Mouse (Mus musculus): Measurements from ENCODE around the gene Ank2. TPM values are rescaled to one million over a fixed set of nuclear protein-coding genes. Genes with fewer than 3 reads are reported as not detected.

Ank2 gene
- 0.12 TPM in 1 of 2 replicates, not detected in the other for total RNA-seq (2017)

DNA sequence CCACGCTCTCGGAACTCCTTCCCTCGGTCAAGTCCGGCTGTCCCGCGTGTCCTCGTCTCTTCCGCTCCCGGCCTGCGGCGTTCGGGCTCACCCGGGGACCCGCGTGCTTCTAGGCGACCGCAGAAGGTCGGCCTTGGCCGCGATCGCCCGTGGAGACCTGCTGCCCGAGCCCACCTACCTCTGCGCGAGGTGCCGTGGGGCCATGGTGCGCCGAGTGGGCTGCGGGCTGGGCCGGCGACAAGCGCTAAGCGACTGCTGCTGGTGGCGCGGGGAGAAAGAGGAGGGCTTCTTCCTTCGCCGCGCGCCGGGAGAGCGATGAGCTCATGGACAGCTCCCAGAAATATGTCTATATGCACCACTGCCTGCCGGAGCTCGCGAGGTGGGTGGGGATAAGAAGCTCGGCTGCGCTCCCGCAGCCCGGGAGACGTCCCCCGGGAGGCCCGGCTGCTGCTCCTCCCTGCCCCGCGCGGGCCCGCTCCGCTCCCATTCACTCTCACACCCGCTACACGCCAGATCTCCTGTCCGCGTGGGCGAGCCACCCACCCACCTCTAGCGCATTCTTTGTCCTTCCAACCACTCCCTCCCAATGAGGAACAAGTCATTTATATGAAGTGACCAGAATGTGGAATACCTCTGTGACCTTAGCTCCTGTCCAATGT lies at the start of gene Ank2:
TSS of gene Ank2 (minus strand) at position 609 of the 659 bp plus-strand sequence.
- no peak for ATAC-seq (ENCODE audit: extremely low read depth, insufficient number of reproducible peaks, low FRiP score, poor library complexity, severe bottlenecking)

DNA sequence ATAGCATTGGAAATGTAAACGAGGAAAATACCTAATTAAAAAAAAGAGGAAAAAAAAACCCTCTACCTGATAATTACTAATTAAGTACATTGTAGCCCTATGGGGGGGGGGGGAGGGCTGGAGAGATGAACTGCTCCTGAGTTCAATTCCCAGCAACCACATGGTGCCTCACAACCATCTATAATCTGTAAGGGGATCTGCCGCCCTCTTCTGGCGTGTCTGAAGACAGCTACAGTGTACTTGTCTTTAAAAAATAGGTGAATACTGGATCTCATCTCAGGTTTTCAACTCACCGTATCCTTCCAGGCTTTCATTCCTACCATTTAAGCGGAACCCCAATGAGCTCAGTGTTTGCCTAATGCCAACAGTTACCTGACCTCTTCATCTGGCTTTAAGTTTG lies 48.7 kb upstream of the Ank2 start:
- ATAC-seq (ENCODE audit: extremely low read depth, insufficient number of reproducible peaks, low FRiP score, poor library complexity, severe bottlenecking): no peak

DNA sequence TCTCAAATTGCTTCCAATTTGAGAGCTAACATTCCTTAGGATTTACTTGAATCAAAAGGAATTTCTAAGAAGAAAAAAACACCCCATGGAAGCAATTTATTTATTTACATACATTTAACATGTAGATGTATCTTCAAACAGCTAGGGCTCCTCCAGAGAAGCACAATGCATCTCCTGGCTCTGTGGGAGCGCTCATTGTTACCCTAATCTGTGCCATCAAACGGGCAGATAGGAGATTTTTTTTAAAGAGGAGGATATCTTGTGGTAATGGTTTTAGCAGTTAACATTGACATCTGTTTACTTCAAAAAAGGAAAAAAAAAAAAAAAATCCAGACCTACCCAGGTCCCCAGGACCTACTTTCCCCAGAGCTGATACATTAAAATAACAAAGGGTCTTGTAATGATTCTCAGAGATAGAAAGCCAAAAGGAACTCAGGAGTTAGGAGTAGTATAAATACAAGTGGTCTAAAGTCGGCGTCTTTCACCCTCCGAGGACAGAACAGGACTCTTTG lies 45.5 kb upstream of the Ank2 start:
- ATAC-seq (ENCODE audit: extremely low read depth, insufficient number of reproducible peaks, low FRiP score, poor library complexity, severe bottlenecking): no peak

DNA sequence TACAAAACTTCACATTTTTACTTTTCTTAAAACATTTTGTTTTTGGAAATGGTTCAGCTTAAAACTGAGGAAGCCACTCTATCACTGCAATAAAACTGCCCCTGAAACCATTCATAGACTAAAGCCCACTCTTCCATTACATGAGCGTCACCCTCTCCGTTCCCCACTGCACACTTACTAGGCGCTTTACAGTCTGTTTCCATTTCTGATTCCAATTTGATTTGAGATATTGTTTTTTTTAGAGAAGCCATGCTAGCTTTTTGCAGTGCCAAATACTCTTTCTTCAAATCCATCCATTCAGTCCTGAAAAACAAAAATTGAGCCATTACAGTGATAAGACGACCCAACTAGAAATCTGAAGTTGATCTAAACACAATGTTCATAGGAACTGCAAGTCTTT lies 44.8 kb upstream of the Ank2 start:
- ATAC-seq (ENCODE audit: extremely low read depth, insufficient number of reproducible peaks, low FRiP score, poor library complexity, severe bottlenecking): no peak

DNA sequence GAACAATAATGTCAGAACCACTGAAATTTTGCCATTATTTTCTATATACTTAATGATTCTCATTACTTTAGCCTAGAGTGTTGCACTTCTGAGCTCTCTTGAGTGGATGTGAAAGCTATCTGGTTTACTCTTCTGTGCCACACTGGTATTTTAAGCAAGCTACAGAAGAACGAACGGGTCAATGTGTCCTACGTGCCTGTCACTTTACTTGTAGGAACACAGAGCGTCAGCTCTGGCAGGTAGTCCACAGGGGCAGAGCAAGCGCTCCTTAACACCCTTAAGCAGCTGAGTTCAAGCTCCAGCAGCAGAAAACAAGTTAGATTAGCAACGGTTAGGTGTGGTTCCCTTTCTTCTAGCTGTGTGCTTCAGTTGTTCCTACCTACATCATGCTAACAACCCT lies 40.0 kb upstream of the Ank2 start:
- ATAC-seq (ENCODE audit: extremely low read depth, insufficient number of reproducible peaks, low FRiP score, poor library complexity, severe bottlenecking): no peak

DNA sequence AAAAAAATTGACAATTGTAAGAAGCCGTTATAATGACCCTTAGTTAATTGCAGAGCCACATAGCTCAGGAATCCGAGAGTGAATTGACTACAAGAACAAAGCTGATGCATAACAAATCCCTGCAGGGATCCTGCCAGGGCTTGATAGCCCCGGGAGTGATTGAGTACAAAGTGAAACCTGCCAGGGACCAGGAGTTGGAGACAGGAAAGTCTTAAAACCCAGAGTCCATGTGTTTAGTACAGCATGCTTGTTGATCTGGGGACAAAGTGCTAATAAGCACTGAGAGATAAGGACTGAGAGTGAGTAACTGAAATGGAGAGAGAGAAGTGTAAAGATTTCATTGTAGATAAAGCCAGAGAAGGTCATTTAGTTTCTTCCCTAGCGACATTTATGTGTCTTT lies 31.1 kb upstream of the Ank2 start:
- ATAC-seq (ENCODE audit: extremely low read depth, insufficient number of reproducible peaks, low FRiP score, poor library complexity, severe bottlenecking): no peak

DNA sequence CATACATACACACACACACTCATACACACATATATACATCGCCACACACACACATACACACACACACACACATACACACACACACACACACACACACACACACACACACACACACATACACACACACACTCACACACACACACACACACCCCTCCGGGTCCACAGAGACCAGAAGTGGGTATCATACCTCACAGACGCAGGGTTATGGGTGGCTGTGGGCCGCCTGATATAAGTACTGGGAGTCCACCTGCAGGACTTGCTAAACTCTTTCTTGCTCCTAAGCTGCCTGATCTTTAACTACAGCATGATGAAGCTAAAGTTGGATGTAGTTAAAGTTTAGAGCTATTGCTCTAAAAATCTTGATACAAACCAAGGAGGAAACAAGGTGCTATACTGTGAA lies 30.7 kb upstream of the Ank2 start:
- ATAC-seq (ENCODE audit: extremely low read depth, insufficient number of reproducible peaks, low FRiP score, poor library complexity, severe bottlenecking): no peak

DNA sequence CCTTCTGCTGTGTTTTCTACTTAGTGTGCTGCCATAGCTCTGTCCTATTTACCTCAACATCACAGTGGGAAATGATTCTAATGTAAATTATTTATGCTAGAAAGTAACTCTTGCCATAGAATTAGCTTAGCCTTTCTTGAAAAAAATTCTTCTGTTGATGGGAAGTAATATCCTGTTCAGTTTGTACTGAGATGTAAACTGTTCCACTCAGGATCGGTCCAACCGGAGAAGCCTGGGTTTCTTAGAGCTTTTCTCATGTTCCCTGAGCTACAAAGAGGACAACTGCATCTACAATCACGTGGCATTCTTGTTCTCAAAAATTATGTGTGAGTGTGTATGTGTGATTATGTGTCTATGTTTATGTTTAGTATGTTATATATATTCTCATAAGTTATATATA lies 30.1 kb upstream of the Ank2 start:
- ATAC-seq (ENCODE audit: extremely low read depth, insufficient number of reproducible peaks, low FRiP score, poor library complexity, severe bottlenecking): no peak

DNA sequence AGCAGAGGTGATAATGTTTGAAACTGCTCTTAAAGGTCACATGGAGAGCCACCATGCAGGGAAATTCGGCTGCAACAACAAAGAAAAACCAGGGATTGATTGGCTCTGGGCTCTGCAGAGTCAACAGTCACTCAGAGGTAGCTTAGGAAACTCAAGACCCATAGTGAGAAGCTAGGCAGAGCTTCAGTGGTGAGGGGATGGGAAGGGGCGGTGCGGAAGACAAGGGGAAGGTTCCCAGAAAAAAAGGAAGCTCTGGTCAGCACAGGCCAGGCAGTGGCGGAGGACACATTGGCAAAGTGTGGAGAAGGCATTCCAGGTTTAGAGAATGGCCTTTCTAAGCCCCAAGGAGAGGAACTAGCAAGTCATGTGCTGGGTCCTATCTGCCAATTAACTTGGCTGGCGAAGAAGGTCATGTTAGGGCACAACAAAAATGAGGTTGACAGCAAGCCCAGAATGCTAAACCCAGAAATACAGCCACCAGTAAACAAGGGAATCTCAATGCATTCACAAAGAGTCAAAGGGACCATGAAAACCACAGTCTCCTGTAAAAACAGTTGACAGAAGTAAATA lies 28.4 kb upstream of the Ank2 start:
- no peak for ATAC-seq (ENCODE audit: extremely low read depth, insufficient number of reproducible peaks, low FRiP score, poor library complexity, severe bottlenecking)

DNA sequence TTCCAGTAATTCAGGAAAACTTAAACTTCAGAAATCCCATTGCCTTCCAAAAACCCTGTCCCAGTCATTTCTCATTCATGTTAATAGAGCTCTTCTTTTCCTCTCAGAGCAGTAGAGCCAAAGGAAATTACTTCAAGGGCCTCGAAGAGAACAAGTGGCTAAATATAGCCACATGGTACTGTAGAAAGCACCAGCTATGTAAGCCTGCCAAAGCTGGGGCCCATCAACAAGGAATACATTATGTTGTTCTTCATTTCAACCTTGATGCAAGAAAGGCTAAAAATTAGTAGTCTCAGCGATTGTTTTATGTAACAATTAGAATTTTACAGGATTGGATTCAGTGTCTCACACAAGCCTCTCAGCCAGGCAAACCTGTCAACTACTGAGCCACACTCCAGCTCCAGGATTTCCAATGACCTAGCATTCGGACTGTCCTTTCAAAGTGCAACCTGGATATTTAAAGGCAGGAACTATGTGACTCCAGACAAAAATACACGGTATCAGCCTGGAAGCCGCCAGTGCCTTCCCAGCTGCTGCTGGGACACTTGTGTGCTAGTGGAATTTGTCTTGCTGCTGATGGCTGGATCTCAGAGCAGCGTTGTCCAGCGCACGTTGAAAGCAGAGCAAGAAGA lies 26.2 kb upstream of the Ank2 start:
- no peak for ATAC-seq (ENCODE audit: extremely low read depth, insufficient number of reproducible peaks, low FRiP score, poor library complexity, severe bottlenecking)

DNA sequence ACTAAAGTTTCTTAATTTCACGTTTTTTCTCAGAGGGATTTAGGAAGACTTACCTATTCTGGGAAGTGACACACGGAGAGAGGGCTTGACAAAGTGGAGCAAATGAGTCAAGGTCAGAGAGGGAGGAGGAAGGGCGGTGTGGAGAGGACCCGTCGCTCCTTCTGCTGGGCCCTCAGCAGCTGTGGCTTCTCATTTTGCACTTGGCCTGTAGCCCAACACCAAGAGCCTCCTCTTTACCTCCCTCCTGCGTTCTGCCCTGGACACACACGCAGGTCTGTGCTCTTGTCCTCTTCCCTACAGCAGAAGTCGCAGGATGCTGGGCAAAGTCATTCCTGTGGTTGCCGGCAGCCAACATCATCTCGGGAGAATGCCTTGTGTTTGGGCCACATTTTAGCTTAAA lies 22.0 kb upstream of the Ank2 start:
- ATAC-seq (ENCODE audit: extremely low read depth, insufficient number of reproducible peaks, low FRiP score, poor library complexity, severe bottlenecking): no peak

DNA sequence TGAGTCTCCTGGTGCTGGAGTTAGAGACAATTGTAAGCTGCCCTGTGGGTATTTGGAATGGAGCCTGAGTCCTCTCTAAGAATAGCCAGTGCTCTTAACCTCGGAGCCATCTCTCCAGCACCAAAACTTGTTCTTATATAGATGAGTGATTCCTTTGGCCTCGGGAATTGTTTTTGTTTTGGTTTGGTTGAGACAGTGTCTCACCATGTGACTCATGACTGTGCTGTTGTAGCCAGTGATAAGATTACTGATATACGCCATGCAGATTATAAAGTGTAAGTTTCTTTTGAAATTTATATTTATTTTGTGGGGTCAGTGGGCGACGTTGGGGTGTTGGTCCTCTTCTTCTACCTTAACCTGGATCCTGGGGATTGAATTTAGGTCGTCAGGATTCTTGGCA lies 21.1 kb upstream of the Ank2 start:
- ATAC-seq (ENCODE audit: extremely low read depth, insufficient number of reproducible peaks, low FRiP score, poor library complexity, severe bottlenecking): no peak

DNA sequence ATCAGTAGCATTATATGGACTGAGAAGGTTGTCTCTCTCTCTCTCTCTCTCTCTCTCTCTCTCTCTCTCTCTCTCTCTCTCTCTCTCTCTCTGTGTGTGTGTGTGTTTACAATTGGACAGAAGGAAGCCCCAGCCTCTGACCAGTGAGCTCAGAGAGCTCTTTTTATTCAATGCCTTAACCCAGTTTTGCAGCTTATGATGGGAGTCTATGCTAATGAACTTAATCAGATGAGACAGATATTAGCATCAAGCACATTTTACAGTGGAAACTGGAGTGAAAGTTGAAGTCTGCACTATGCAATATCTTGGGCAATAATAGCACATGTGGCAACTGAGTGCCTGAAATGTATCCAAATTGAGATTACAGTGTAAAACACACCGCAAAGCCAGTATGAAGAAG lies 16.1 kb upstream of the Ank2 start:
- ATAC-seq (ENCODE audit: extremely low read depth, insufficient number of reproducible peaks, low FRiP score, poor library complexity, severe bottlenecking): no peak

DNA sequence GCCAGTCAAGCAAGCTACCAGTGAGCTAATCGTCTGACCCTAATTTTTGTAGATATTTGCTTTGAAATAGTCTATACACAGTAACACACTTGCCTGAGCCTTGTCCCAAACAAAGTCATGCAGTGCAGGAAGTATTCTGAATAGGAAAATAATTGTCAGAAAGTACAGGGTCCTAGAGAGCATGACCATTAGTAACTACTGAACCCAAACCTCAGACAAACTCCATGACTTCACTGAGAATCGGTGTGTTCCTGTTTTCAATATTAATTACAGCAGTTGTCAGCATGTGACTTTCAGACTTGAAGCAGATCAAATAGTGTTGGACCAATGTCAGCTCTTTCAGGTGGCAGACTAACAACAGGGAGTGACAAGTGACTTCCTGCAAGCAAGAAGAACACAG lies 14.5 kb upstream of the Ank2 start:
- ATAC-seq (ENCODE audit: extremely low read depth, insufficient number of reproducible peaks, low FRiP score, poor library complexity, severe bottlenecking): no peak

DNA sequence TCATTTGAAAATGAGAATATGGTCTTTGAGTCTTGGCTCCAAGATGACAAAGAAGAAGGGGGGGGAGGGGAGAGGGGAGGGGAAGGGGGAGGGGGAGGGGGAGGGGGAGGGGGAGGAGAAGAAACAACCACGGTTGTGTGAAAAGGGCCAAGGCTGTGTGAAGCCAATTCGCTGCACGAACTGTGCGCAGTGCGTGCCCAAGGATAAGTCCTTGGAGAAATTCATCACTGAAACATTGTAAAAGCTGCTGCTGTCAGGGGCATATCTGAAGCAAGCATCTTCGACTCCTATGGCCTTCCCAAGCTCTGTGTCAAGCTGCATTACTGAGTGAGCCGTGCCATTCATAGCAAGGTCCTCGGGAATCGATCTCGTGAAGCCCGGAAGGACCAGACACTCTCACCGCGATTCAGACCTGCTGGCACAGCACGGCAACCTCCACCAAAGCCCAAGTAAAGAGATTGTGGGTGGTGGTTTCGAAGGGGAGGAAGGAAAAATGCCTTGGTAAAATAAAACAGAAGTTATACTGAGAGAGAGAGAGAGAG lies 13.7 kb upstream of the Ank2 start:
- ATAC-seq (ENCODE audit: extremely low read depth, insufficient number of reproducible peaks, low FRiP score, poor library complexity, severe bottlenecking): no peak

DNA sequence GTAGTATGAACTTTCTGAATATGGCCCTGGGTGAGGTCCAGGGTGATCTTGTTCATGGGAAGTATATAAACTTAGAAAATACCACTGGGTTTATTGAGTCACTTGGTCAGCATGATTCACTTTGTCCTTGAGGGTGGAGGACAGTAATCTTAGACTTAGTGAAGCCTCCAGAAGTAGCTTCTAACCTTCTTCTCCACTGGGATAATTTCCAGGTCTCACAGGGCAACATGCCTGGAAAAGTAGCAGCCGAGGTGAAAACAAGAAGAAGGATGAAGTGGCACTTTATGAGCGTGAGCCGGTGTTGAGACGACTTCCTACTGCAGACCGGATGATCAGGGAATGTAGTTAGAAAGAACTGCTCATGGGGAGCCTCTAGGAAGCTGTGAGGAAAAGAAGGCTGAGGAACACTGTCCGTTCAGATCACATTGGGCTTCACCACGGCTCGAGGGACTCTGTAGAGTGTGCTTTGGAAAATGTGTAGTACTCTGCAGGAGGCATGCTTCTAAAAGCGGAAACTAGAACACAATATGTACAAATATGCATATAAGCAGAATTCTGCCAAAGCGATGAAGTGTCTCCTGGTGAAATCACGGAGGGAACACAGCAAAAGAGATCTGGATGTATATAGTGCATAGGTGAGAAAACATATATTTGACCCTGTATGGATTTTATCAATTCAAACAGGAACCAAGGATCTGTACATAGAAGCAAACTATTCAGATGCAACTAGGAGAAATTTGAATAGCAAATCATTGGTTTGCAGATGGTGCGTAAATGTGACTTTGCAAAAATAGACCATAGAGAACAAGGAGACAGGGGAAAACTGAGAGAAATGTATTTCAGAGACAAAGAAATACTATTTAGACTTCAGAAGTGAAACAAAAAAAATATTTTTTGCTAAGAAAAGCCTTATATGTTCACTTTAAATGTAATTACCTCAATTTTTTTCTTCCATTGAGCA lies 12.9 kb upstream of the Ank2 start:
- no peak for ATAC-seq (ENCODE audit: extremely low read depth, insufficient number of reproducible peaks, low FRiP score, poor library complexity, severe bottlenecking)

DNA sequence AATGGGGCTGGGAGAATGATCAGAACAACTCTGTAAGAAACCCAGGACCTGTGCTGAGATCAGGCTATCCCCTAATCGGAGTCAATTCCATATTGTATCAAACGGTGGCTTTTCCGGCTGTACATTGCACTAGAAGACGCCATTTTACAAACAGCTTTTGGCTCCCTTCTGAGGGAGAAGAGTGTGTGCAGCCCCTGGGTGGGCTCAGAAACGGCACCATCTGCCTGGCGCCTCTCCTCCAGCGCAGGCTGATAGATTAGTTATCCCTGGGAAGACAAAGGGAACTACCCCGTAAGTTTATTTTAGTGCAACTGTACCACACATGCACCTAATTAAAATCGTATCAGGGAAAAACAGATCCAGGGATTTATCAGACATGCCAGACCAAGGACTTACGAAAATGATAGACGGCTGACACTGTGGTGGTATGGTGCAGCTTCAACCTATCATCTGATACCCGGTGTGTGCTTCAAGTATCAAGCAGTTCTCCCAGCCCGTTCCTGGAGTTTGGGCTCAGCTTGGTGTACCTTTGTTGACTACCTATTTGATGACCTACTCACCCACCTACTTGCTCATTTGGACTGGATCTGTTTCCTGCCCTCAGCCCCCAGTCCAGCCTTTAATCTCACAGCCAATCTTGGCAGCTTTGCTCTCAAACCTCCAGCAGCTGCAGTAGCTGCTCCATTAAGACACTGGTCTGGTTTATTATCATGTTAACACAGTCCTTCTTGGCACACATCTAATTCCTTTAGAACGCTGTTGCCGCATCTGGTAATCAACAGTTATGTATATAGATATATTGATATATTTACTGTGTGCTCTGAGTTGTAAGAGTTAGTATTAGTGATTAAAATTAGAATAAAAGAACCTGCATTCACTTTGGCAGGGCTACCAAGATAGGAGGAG lies 9.0 kb upstream of the Ank2 start:
- ATAC-seq (ENCODE audit: extremely low read depth, insufficient number of reproducible peaks, low FRiP score, poor library complexity, severe bottlenecking): no peak

DNA sequence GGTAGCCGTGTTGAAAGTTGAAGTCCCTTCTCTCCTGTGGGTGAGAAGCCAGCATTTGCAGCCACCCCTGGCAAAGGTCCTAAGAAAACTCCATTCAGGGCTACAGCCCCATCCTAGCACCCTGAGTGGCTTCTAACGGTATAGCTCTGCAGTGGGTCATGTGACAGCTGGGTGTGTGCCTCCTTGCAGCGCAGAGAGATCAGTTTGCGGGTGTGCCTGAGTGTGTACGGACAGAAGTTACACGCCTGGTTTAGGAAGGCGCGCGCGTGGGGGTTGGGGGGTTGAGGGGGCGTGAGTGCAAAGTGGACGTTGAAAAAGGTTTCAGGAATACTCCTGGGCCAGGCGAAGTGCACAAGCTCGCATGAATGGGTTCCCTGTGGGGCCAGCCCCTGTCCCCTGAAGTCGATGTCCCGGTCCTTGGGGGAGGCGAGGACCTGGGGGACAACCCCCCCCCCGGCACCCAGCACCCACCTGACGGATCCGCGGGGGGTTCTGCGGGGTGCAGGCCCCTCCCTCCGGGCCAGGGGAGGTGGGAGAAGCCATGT lies 881 bp downstream of the Ank2 start:
- ATAC-seq (ENCODE audit: extremely low read depth, insufficient number of reproducible peaks, low FRiP score, poor library complexity, severe bottlenecking): no peak

Measured in neutrophil, adult 5-6 weeks (primary cell).